ENCODE assay signal across 23 mouse cellular contexts in the genomic region with DNA sequence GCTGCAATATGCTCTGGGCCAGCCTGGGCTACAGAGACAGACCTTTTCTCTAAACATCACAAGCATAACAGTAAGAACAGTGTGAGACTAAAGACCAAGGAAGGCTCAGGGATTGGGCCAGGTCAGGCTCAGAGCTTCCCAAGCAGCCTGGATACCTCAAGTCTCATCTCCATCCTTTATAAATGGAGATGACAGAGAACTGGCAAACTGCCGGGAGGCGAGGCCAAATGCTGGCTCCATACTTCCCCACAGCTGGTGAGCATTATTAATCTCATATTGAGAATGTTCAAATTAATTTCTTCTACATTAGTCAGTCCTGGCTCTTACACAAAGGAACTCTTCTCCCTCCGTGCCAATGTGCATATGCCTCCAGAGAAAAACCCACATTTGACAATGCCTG. TPM values are rescaled to one million over a fixed set of nuclear protein-coding genes. Genes with fewer than 3 reads are reported as not detected.
DNase-seq lines count a peak whose midpoint lies in the region; ATAC-seq lines count a peak whose summit lies in the region.
"Had no signal": no experiment of that assay in that cellular context is flagged by ENCODE, and none has a peak within 500 bp of the region (broad histone marks: within the 10 kb centered on the region; RNA-seq: fewer than 3 reads in every experiment).

No protein-coding gene starts in this region.

- H3K27ac ChIP-seq in embryonic facial prominence, embryonic 15.5 days (replicated peaks): peak overlapping the region; percentile 52; the same call in 1 of the 2 replicates
- H3K27ac ChIP-seq: embryonic facial prominence, embryonic 13.5 days; neural tube, embryonic 12.5 days; stomach, embryonic 15.5 days had no signal

- H3K27me3 ChIP-seq in embryonic facial prominence, embryonic 15.5 days: no peaks in the 10 kb centered on the region
- H3K27me3 ChIP-seq: embryonic facial prominence, embryonic 13.5 days; neural tube, embryonic 12.5 days; stomach, embryonic 15.5 days had no signal

- H3K4me2 ChIP-seq in embryonic facial prominence, embryonic 15.5 days (replicated peaks): no peak overlapping the region
- H3K4me2 ChIP-seq: embryonic facial prominence, embryonic 13.5 days; neural tube, embryonic 12.5 days; stomach, embryonic 15.5 days had no signal

- H3K9me3 ChIP-seq in embryonic facial prominence, embryonic 15.5 days (replicated peaks): no peaks in the 10 kb centered on the region
- H3K9me3 ChIP-seq: embryonic facial prominence, embryonic 13.5 days; neural tube, embryonic 12.5 days; stomach, embryonic 15.5 days had no signal

- H3K4me1 ChIP-seq in embryonic facial prominence, embryonic 15.5 days: peaks cover 24% of the 10 kb centered on the region
- H3K4me1 ChIP-seq: stomach, embryonic 15.5 days had no signal

- no peak overlapping the region for H3K9ac ChIP-seq in embryonic facial prominence, embryonic 15.5 days
- H3K9ac ChIP-seq: embryonic facial prominence, embryonic 13.5 days; neural tube, embryonic 12.5 days; stomach, embryonic 15.5 days had no signal

- H3K36me3 ChIP-seq in embryonic facial prominence, embryonic 15.5 days: peaks cover 84% of the 10 kb centered on the region

- no peak overlapping the region for H3K4me3 ChIP-seq in embryonic facial prominence, embryonic 15.5 days (replicated peaks)
- H3K4me3 ChIP-seq: embryonic facial prominence, embryonic 13.5 days; neural tube, embryonic 12.5 days; stomach, embryonic 15.5 days had no signal

- peak; percentile 62 to 78 for DNase-seq in cerebellum, postnatal 14 days
- DNase-seq in left cerebral cortex, postnatal 4 days: peak; percentile 84
- DNase-seq in left cerebral cortex, adult 11 months (ENCODE audit: low spot score): no peak
- peak; percentile 71 for DNase-seq in lung, postnatal 10 days
- no peak for DNase-seq in spleen, postnatal 10 days (ENCODE audit: low spot score in 2 of 2)
- no peak for DNase-seq in left cerebral cortex, postnatal 10 days (ENCODE audit: extremely low spot score in 1 of 2, low spot score in 2 of 2)
- DNase-seq: adrenal gland, postnatal 25 days; cerebellum, postnatal 25 days; kidney, adult 18-20 months; kidney, postnatal 25 days; liver; spleen, adult 18-20 months had no signal

- ATAC-seq in cerebellum, adult (ENCODE audit: insufficient number of reproducible peaks, low FRiP score, low TSS enrichment): no peak
- no peak; the same call in 1 of the 2 replicates for ATAC-seq in embryonic facial prominence, embryonic 15.5 days (ENCODE audit: insufficient number of reproducible peaks, low FRiP score, low TSS enrichment, low read depth)
- ATAC-seq: activated CD4-positive, CD25-positive, alpha-beta regulatory T cell, adult 4 months had no signal

- WGBS in embryonic facial prominence, embryonic 15.5 days: 70% methylated on average over 3 of the region's 3 CpGs

- intact Hi-C loops in left cerebral cortex, postnatal 4 days (cut with DNase I): no loop called here
- intact Hi-C loops in left cerebral cortex, postnatal 10 days (cut with DNase I): no loop called here

RNA-seq across cellular contexts. Expression of a gene that starts 6.7 kb away (rescaled TPM):
- 10 to 100 TPM; 26.6 to 27.8 TPM for total RNA-seq in left cerebral cortex, postnatal 4 days (2021)
- 45.9 and 47.7 TPM in 2 replicates for polyA plus RNA-seq in embryonic facial prominence, embryonic 15.5 days (2015; fragmentation: Nextera tagmentation; extraction: Ambion mirVana)
- 10 to 100 TPM; 18.6 to 20.2 TPM for total RNA-seq in left cerebral cortex, postnatal 10 days (2021)

RNA-seq across cellular contexts. Expression of a gene that starts 13.6 kb away (rescaled TPM):
- not detected for total RNA-seq in left cerebral cortex, postnatal 4 days (2021)
- 0.08 TPM in 1 of 2 replicates, not detected in the other for polyA plus RNA-seq in embryonic facial prominence, embryonic 15.5 days (2015; fragmentation: Nextera tagmentation; extraction: Ambion mirVana)
- not detected for total RNA-seq in left cerebral cortex, postnatal 10 days (2021)
- total RNA-seq: gastrocnemius, adult 8-10 months; heart, adult 8-10 months; monocyte, adult 5-6 weeks had no signal
- polyA plus RNA-seq: activated CD4-positive, CD25-positive, alpha-beta regulatory T cell, adult 4 months; embryonic facial prominence, embryonic 13.5 days; forebrain, embryonic 11.5 days; heart, postnatal 0 days; neural tube, embryonic 12.5 days had no signal

RNA-seq across cellular contexts. Expression of a gene that starts 45.0 kb away (rescaled TPM):
- total RNA-seq in left cerebral cortex, postnatal 4 days (2021): not detected
- polyA plus RNA-seq in embryonic facial prominence, embryonic 15.5 days (2015; fragmentation: Nextera tagmentation; extraction: Ambion mirVana): not detected in 2 replicates
- not detected for total RNA-seq in left cerebral cortex, postnatal 10 days (2021)
- total RNA-seq: adrenal gland, postnatal 25 days; gastrocnemius, adult 8-10 months had no signal

Comparison
In these comparisons a context has a peak if more than half of its experiments do, and no peak if none do; other contexts are left out.
1. DNase-seq: peak in cerebellum, postnatal 14 days (2 of 2), left cerebral cortex, postnatal 4 days (single experiment) and lung, postnatal 10 days (single experiment); none in left cerebral cortex, adult 11 months (single experiment), spleen, postnatal 10 days (0 of 2) and left cerebral cortex, postnatal 10 days (0 of 2).